Mouse (Mus musculus) limb, embryonic 14.5 days (tissue): Measurements from ENCODE around the gene Cd101. TPM values are rescaled to one million over a fixed set of nuclear protein-coding genes. Genes with fewer than 3 reads are reported as not detected.

Experiments used
- ATAC-seq: fragments of 200-750 bp; cut with Nextera tagmentation; 2 replicates; pipeline ENCODE4 v1.8.0; 2017; ENCODE audit warnings: low read depth, moderate number of reproducible peaks, moderate TSS enrichment; ENCODE audit not compliant: low FRiP score
- DNase-seq: peaks from one replicate; pipeline ENCODE4 v3.0.0-alpha.2; 2015; ENCODE audit warnings: low spot score
- H3K27ac ChIP-seq: fragments of 300-500 bp; sonication (generic); replicated peaks from 2 replicates; pipeline ENCODE4 v1.5.1; 2014; ENCODE audit warnings: low read depth, mild to moderate bottlenecking, low read length, moderate library complexity, mixed read lengths
- H3K27me3 ChIP-seq: fragments of 300-500 bp; sonication (generic); 2 replicates; pipeline ENCODE4 v1.6.1; 2014; ENCODE audit warnings: low read length, mixed read lengths; ENCODE audit not compliant: control insufficient read depth, insufficient read depth
- H3K36me3 ChIP-seq: fragments of 300-500 bp; sonication (generic); 2 replicates; pipeline ENCODE4 v1.6.1; 2014; ENCODE audit warnings: mild to moderate bottlenecking, low read length, moderate library complexity, mixed read lengths; ENCODE audit not compliant: control insufficient read depth, insufficient read depth
- H3K4me1 ChIP-seq: fragments of 300-500 bp; sonication (generic); 2 replicates; pipeline ENCODE4 v1.6.1; 2014; ENCODE audit warnings: antibody characterized with exemption, low read length, mixed read lengths; ENCODE audit not compliant: control insufficient read depth, insufficient read depth
- H3K4me2 ChIP-seq: fragments of 300-500 bp; sonication (generic); replicated peaks from 2 replicates; pipeline ENCODE4 v1.6.1; 2014; ENCODE audit warnings: low read depth, mild to moderate bottlenecking, low read length, moderate library complexity; ENCODE audit not compliant: severe bottlenecking
- H3K4me3 ChIP-seq: fragments of 300-500 bp; sonication (generic); replicated peaks from 2 replicates; pipeline ENCODE4 v1.5.1; 2014; ENCODE audit warnings: low read length
- H3K9ac ChIP-seq: fragments of 300-500 bp; sonication (generic); 2 replicates; pipeline ENCODE4 v1.6.1; 2014; ENCODE audit warnings: mild to moderate bottlenecking, low read depth, low read length, moderate library complexity; ENCODE audit not compliant: severe bottlenecking
- H3K9me3 ChIP-seq: fragments of 300-500 bp; sonication (generic); 2 replicates; pipeline ENCODE4 v1.6.1; 2016; ENCODE audit warnings: low read length; ENCODE audit not compliant: control insufficient read depth
- POLR2A ChIP-seq: fragments of 200-500 bp; IDR thresholded peaks from 2 replicates; pipeline ENCODE4 v1.8.0; 2012; ENCODE audit warnings: inconsistent platforms, mild to moderate bottlenecking, moderate library complexity, borderline replicate concordance; ENCODE audit not compliant: insufficient read depth, insufficient read length; ENCODE audit errors: extremely low read depth
- WGBS: fragments of 180-500 bp; shearing (Covaris S2); extraction: QIAGEN DNeasy Blood & Tissue Kit; methylation state at CpG from one replicate; pipeline ENCODE4 v1.1.7; 2014; 5-methylcytosine and 5-hydroxymethylcytosine counted together
- polyA plus RNA-seq, 2 experiments: library from polyadenylated mRNA; depleted of rRNA in 1 of 2; stranded (reverse) in 1 of 2; unstranded in 1 of 2; fragments of >200 nt; fragmentation: Nextera tagmentation in 1 of 2; extraction: Ambion mirVana in 1 of 2; gene quantifications; 2 replicates each; pipeline versions ENCODE4 v1.2.1 to v1.2.3; 2012 to 2014

Cd101 gene
- polyA plus RNA-seq (2012; rRNA removed), result 0.10 and 0.14 TPM in 2 replicates
- polyA plus RNA-seq (2014; fragmentation: Nextera tagmentation; extraction: Ambion mirVana), result 0.19 TPM in 1 of 2 replicates, not detected in the other

DNA sequence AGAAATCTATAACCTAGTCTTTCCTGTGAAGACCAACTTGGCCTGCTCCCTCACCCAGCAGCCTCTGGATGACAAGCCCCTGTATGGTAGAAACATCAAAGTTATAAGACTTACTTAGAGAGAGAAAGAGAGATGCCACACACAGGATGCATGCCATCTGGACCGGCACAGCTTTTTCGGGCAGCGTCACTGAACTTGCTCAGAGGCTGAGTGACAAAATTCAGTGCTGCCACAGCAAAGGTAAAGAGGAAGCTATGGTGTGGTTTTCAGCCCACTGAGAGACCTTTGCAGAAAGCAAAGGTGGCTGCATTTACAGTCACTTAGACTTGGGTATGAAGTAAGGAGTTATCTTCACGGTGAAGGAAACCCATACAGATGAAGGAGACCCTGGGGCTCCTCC lies at the start of gene Cd101:
TSS of gene Cd101 (minus strand) at position 218 of the 400 bp plus-strand sequence.
- Histone ChIP-seq H3K4me2 (no peak within 1 kb of the TSS), H3K9me3 (no peaks in the 10 kb centered on the region), H3K36me3 (no peaks in the 10 kb centered on the region), H3K27me3 (no peaks in the 10 kb centered on the region), H3K4me3 (no peak within 1 kb of the TSS), H3K27ac (no peak within 1 kb of the TSS), H3K9ac (no peak within 1 kb of the TSS), H3K4me1 (0 out of 2 replicates have a peak, but pooled peaks cover 7% of the 10 kb centered on the region)
- no peak for TF ChIP-seq POLR2A
- DNase-seq (no peak), ATAC-seq (no peak)
- WGBS, result 85% methylated on average over 4 of the region's 4 CpGs

- WGBS, result 81% methylated on average over 1 of the region's 1 CpGs
- peaks cover 14% of the 10 kb centered on the region; the same call in 1 of the 2 replicates for H3K4me1 ChIP-seq
- H3K9me3 ChIP-seq, result no peaks in the 10 kb centered on the region
- H3K4me2 ChIP-seq, result no peak overlapping the region
- peaks cover 30% of the 10 kb centered on the region for H3K36me3 ChIP-seq
- no peak overlapping the region for H3K4me3 ChIP-seq
- TF ChIP-seq POLR2A, result no peak
- no peak overlapping the region for H3K9ac ChIP-seq
- ATAC-seq (no peak), DNase-seq (peak; percentile 59)
- H3K27ac ChIP-seq, result no peak overlapping the region
- no peaks in the 10 kb centered on the region for H3K27me3 ChIP-seq
These were observed 49.0 kb upstream of the Cd101 start for GRCm38 (mm10) chr3:101078344-101078743.

GRCm38 (mm10) chr3:101077710-101078100 lies 48.3 kb upstream of the Cd101 start:
- Histone ChIP-seq H3K36me3 (peaks cover 37% of the 10 kb centered on the region), H3K4me1 (peaks cover 14% of the 10 kb centered on the region; the same call in 1 of the 2 replicates), H3K9me3 (no peaks in the 10 kb centered on the region), H3K27me3 (no peaks in the 10 kb centered on the region), H3K4me2 (no peak overlapping the region), H3K27ac (no peak overlapping the region), H3K4me3 (no peak overlapping the region), H3K9ac (no peak overlapping the region)
- TF ChIP-seq POLR2A, result no peak
- no peak for DNase-seq
- ATAC-seq, result no peak
- WGBS, result 88% methylated on average over 6 of the region's 6 CpGs

- no peak for DNase-seq
- WGBS, result 91% methylated on average over 25 of the region's 25 CpGs
- peaks cover 42% of the 10 kb centered on the region for H3K36me3 ChIP-seq
These were observed 47.8 kb upstream of the Cd101 start for GRCm38 (mm10) chr3:101076966-101077709.

DNA sequence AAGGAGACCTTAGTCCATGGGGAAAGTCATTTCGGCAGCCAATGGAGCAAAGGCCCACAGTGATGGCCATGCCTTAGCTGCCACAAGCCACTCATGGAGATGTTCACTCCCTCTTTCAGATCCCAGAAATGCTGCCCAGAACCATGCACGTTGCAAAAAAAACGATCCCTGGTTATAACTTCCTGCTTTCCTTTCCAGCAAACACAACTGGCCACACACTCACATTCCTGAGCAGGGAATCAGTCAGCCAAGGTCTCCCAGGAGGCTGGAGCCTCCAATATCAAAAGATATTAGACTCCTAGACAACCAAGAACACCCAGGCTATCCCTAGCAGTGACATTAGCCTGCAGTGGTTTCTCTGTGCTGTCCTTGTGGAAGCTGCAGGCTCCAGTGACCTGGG lies 46.5 kb upstream of the Cd101 start:
- Histone ChIP-seq H3K36me3 (peaks cover 45% of the 10 kb centered on the region), H3K27me3 (no peaks in the 10 kb centered on the region), H3K27ac (no peak overlapping the region), H3K9ac (no peak overlapping the region), H3K4me1 (peaks cover 14% of the 10 kb centered on the region), H3K9me3 (no peaks in the 10 kb centered on the region), H3K4me3 (no peak overlapping the region), H3K4me2 (no peak overlapping the region)
- no peak for TF ChIP-seq POLR2A
- ATAC-seq (no peak), DNase-seq (no peak)
- 71% methylated on average over 3 of the region's 3 CpGs for WGBS

More at GRCm38 (mm10) chr3:101076966-101077709, 47.8 kb upstream of the Cd101 start:
- ATAC-seq, result no peak
- Histone ChIP-seq H3K27me3 (no peaks in the 10 kb centered on the region), H3K4me2 (no peak overlapping the region), H3K4me3 (no peak overlapping the region), H3K27ac (no peak overlapping the region), H3K4me1 (peaks cover 14% of the 10 kb centered on the region; the same call in 1 of the 2 replicates), H3K9me3 (no peaks in the 10 kb centered on the region), H3K9ac (no peak overlapping the region)
- TF ChIP-seq POLR2A, result no peak

GRCm38 (mm10) chr3:101073384-101073783 lies 44.0 kb upstream of the Cd101 start:
- peaks cover 37% of the 10 kb centered on the region for H3K36me3 ChIP-seq
- H3K9ac ChIP-seq, result no peak overlapping the region
- ATAC-seq (no peak), DNase-seq (no peak)
- H3K27ac ChIP-seq, result no peak overlapping the region
- H3K4me1 ChIP-seq, result peaks cover 17% of the 10 kb centered on the region
- no peaks in the 10 kb centered on the region for H3K27me3 ChIP-seq
- H3K4me2 ChIP-seq, result no peak overlapping the region
- H3K4me3 ChIP-seq, result no peak overlapping the region
- H3K9me3 ChIP-seq, result no peaks in the 10 kb centered on the region
- WGBS, result 80% methylated on average over 9 of the region's 9 CpGs
- no peak for TF ChIP-seq POLR2A
